Comparison of ENCODE assay signal across 26 mouse cellular contexts in the genomic region with DNA sequence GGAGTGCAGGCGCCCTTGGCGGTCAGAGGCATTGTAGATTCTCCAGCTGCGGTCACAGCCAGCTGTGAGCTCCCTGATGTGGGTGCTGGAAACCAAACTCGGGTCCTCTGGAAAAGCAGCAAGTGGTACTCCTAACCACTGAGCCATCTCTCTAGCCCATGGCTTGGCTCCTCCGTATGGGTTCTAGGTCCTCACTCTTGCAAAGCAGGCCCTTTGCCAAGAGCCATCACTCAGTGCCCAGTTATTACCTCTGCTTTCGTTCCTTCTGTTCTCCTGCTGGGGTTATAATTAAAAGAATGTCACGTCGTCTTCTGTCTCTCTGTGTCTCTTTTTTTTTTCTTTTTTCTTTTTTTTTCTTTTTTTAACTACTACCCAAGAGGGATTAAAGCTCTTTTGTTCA. TPM values are rescaled to one million over a fixed set of nuclear protein-coding genes. Genes with fewer than 3 reads are reported as not detected.
DNase-seq lines count a peak whose midpoint lies in the region; ATAC-seq lines count a peak whose summit lies in the region.
"Had no signal": no experiment of that assay in that cellular context is flagged by ENCODE, and none has a peak within 500 bp of the region (broad histone marks: within the 10 kb centered on the region; RNA-seq: fewer than 3 reads in every experiment).

No protein-coding gene starts in this region.

- H3K4me1 ChIP-seq in liver, embryonic 12.5 days = no peaks in the 10 kb centered on the region
- H3K4me1 ChIP-seq: embryonic facial prominence, embryonic 12.5 days; embryonic facial prominence, embryonic 15.5 days; heart, embryonic 13.5 days had no signal

- H3K4me3 ChIP-seq in liver, embryonic 12.5 days = no peak overlapping the region
- H3K4me3 ChIP-seq: embryonic facial prominence, embryonic 12.5 days; embryonic facial prominence, embryonic 15.5 days; heart, adult 2 months; heart, embryonic 10.5 days; heart, embryonic 13.5 days had no signal

- H3K36me3 ChIP-seq in liver, embryonic 12.5 days = peaks cover 61% of the 10 kb centered on the region

- no peak overlapping the region for H3K4me2 ChIP-seq in liver, embryonic 12.5 days
- H3K4me2 ChIP-seq: embryonic facial prominence, embryonic 12.5 days; embryonic facial prominence, embryonic 15.5 days; heart, embryonic 13.5 days; hindbrain, embryonic 14.5 days had no signal

- WGBS in liver, embryonic 12.5 days (ENCODE audit: insufficient replicate concordance) = 68% methylated on average over 8 of the region's 8 CpGs

- H3K9me3 ChIP-seq in liver, embryonic 12.5 days (replicated peaks) = no peaks in the 10 kb centered on the region
- H3K9me3 ChIP-seq: embryonic facial prominence, embryonic 12.5 days; embryonic facial prominence, embryonic 15.5 days; heart, embryonic 10.5 days; heart, embryonic 13.5 days had no signal

- DNase-seq in brain, adult 2 months (ENCODE audit: low read depth, low spot score) = peak; percentile 73
- DNase-seq in cerebellum, adult 18-20 months = peak; percentile 67 to 68
- peak; percentile 77 for DNase-seq in cerebellum, adult 9-10 months
- DNase-seq in cerebellum, postnatal 25 days = peak; percentile 59 to 75
- DNase-seq in lung, postnatal 14 days = no peak
- no peak for DNase-seq in adrenal gland, postnatal 10 days
- DNase-seq: adrenal gland, adult 8-10 months; adrenal gland, postnatal 36 days; gastrocnemius, postnatal 10 days; gastrocnemius, postnatal 36 days; heart, adult 2 months; heart, postnatal 14 days; heart, postnatal 4 days; kidney, adult 2 months had no signal

- no peak overlapping the region for H3K9ac ChIP-seq in liver, embryonic 12.5 days
- H3K9ac ChIP-seq: embryonic facial prominence, embryonic 12.5 days; embryonic facial prominence, embryonic 15.5 days; heart, embryonic 13.5 days; hindbrain, embryonic 14.5 days had no signal

- ATAC-seq in liver, embryonic 12.5 days = no peak
- ATAC-seq: CD4-positive, CD25-positive, alpha-beta regulatory T cell, adult 4 months; forebrain, embryonic 14.5 days; hindbrain, postnatal 0 days; inflammation-experienced regulatory T-cells, adult 6 months; intestine, postnatal 0 days had no signal

- H3K27ac ChIP-seq in liver, embryonic 12.5 days = no peak overlapping the region
- H3K27ac ChIP-seq: embryonic facial prominence, embryonic 12.5 days; embryonic facial prominence, embryonic 15.5 days; heart, adult 2 months; heart, embryonic 10.5 days; heart, embryonic 13.5 days; hindbrain, embryonic 14.5 days; hindbrain, postnatal 0 days had no signal

- no peaks in the 10 kb centered on the region for H3K27me3 ChIP-seq in liver, embryonic 12.5 days (replicated peaks)
- H3K27me3 ChIP-seq: embryonic facial prominence, embryonic 12.5 days; embryonic facial prominence, embryonic 15.5 days; heart, embryonic 13.5 days had no signal

RNA-seq across cellular contexts. Expression of a gene that starts 11.8 kb away (rescaled TPM):
- polyA plus RNA-seq in liver, embryonic 12.5 days (2016; fragmentation: Nextera tagmentation; extraction: Ambion mirVana) = 3.7 and 3.9 TPM in 2 replicates
- 10 to 100 TPM; 28.3 to 38.3 TPM for total RNA-seq in adrenal gland, postnatal 10 days (2021)
- total RNA-seq: granulocyte monocyte progenitor cell, adult 5-6 weeks had no signal
- polyA plus RNA-seq: CD4-positive, CD25-positive, alpha-beta regulatory T cell, adult 4 months had no signal

Comparison
In these comparisons a context has a peak if more than half of its experiments do, and no peak if none do; other contexts are left out.
1. DNase-seq: peak in brain, adult 2 months (single experiment), cerebellum, adult 18-20 months (2 of 2), cerebellum, adult 9-10 months (single experiment) and cerebellum, postnatal 25 days (2 of 2); none in lung, postnatal 14 days (single experiment) and adrenal gland, postnatal 10 days (single experiment).